Mouse (Mus musculus) hematopoietic stem cell, adult 5-6 weeks (primary cell): Measurements from ENCODE around the gene Hoxb1. TPM values are rescaled to one million over a fixed set of nuclear protein-coding genes. Genes with fewer than 3 reads are reported as not detected.
A peak's percentile ranks its signal among the peaks of the same experiment; 100 is the strongest.

Source experiments
- ATAC-seq, 2 experiments: fragments of 125-278 bp in 1 of 2; replicated peaks in 1 of 2; 2 replicates each; pipeline ENCODE4 v1.8.0; 2016 to 2017; ENCODE audit warnings: inconsistent platforms in 2 of 2, mild to moderate bottlenecking in 2 of 2, moderate number of reproducible peaks in 2 of 2, low read depth in 1 of 2, moderate TSS enrichment in 1 of 2; ENCODE audit not compliant: low FRiP score in 2 of 2, poor library complexity in 2 of 2, severe bottlenecking in 2 of 2, insufficient read depth in 1 of 2, low TSS enrichment in 1 of 2
- total RNA-seq: library from RNA; stranded (forward); fragments of 172-1452, 232-1000 nt; gene quantifications from 2 replicates; pipeline ENCODE4 v1.2.3, GENCODE M21; 2017

Hoxb1 gene
- total RNA-seq, 1 experiment from 2014 or later: not detected

DNA sequence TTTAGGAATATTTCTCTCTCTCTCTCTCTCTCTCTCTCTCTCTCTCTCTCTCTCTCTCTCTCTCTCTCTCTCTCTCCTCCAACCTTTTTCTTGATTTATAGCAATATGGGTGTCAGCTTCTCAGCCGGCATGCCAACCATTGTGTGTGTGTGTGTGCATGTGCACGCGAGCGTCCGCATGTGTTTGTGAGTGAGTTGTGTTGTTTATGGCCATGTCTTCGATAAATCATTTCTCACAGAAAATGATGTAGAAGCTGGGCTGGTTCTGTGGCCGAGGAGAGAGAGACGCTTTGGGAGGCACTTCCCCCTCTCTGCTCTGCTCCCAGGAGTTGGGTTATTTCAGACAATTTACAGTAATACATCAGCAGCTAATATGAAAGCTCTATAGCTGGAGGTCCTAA lies 36.9 kb upstream of the Hoxb1 start:
- ATAC-seq: no peak

DNA sequence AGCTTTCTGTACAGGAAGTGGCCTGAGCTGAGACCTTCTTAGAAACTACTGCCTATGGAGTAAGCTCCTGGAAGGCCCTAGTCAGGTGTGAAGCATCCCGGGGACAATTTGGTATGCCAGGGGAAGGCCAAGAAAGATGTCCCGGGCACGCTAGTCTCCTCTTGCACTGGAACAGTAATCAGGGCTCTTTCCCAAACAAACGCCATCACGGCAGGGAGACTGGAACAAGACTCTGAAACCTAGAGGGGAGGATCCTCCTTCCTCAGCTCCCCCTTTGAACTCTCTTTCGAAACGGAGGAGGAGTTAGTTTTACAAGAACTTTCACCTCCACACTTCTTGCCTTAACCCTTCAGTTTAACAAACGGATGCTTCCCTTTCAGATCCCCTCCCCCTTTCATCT lies 33.4 kb upstream of the Hoxb1 start:
- no peak for ATAC-seq

DNA sequence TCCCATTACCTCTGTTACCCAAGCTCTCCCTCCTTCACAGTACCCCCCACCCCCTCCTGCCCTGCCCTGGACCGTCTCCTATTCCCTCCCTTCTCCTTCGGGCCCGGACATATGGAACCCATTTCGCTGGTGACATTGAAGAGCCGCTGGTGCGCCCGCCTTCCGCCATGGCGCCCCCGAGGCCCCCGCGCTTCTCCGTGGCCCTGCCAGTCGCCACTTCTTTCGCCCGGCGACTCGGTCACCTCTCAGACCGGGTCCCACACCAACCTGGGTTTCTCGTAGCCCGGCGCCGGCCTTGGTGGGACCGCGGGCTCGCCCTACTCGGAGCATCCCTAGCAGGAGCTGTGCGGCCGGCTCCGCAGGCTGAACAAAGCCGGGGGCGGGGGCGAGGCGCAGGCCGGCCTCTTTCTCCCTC lies 32.9 kb upstream of the Hoxb1 start:
- no peak for ATAC-seq

DNA sequence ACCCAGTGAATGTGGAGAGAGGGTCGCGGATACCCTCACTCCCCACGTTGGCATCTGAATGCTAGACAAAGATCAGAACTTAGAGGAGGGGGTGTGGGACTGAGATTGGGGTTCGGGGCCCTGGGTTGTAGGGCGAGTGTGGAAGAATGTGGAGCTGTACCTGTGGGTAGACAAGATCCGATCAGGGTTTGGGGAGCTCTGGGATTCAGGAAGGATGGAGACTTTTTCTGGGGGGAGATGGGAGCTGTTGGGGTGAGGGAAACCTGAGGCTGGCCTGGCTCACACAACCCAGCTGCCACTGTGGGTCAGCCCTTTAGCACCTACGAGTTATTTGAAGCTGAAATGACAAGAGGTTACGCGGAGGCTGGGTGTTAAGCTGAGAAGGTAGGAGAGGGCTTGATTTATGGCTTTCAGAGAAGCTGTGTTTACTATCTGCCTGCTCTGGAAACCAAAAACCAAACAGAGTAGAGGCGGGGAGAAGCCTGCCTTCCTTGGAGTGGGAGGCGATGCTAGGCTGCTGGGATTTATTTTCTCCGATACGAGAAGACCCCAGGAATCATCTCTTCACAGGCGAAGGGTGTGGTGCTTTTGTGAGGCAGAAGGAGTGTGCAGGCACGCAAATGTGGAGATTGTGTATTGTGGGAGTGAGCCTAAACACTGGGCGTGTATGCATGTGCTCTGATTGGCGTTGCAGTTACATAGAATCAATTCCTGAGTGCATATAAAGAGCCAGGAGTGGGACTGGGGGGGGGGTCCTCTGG lies 32.1 kb upstream of the Hoxb1 start:
- no peak for ATAC-seq

DNA sequence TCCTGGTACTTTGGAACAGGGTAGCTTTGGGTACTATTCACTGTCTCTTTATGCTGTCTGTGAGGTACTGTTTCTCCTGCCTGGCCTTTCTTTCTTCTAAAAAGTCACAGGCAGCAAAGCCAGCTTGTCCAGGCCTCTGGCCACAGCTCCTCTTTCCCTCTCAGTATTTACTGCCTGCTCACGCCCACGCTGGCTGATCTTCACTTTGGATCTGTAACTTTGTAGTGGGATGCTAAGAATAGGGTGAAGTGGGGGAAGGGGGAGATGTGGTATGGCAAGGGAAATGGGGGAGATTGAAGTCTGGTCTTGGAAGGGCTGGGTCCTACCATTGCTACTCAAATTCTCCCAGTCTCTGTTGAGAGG lies 31.6 kb upstream of the Hoxb1 start:
- no peak for ATAC-seq

DNA sequence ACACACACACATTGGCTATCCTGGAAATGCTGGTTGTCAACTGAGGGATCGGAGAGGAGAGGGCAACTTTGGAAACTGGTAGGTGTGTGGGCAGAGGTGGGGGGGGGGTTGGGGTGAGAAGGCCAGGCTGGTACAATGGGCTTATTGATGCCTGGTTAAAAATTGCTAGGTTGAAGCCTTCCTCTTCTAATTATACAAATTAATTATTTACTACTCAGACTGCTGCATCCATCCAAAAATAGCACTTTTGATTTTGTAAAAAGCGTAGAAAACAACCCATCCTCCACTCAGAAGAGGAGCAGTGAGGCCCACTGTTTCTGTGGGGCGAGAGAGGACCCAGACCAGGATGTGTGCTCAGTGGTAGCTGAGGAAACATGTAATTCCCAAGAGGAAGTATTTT lies 30.6 kb upstream of the Hoxb1 start:
- no peak for ATAC-seq

DNA sequence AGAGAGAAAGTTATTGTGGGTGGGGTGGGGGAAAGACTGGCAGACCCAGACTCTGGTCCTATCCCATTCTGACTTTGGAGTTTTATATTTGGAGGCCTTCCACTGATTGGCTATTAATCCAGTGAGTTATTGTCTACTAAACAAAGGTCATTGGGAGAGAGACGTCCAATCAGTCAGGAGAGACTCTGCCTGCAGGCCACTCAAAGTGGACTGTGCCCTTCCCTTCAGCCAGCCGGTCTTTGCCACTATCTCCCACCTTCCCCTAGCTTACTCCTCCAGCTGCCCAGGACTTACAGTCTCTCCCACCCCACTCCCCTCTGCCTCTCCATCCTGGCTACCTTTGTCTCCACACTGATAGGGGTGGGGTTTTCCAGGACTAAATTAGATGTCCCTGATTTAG lies 29.0 kb upstream of the Hoxb1 start:
- ATAC-seq: no peak

DNA sequence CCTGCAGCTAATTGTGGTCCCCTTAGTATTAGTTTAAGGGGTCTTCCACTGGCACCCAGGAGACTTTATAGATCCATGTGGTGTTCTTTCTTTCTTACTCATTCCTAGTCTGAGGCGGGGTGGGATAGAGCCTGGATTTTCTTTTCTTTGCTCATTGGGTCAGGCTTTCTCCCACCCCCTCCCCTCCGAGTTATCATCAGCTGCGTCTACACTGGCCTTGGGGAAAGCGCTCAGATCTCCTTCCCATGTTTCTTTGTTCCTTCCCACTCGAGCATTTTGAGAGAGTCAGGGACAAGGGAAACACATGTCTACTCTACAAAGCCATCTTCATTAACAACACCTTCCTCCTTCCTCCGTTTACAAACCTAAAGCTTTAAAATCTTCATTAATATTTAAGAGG lies 28.5 kb upstream of the Hoxb1 start:
- ATAC-seq: no peak

DNA sequence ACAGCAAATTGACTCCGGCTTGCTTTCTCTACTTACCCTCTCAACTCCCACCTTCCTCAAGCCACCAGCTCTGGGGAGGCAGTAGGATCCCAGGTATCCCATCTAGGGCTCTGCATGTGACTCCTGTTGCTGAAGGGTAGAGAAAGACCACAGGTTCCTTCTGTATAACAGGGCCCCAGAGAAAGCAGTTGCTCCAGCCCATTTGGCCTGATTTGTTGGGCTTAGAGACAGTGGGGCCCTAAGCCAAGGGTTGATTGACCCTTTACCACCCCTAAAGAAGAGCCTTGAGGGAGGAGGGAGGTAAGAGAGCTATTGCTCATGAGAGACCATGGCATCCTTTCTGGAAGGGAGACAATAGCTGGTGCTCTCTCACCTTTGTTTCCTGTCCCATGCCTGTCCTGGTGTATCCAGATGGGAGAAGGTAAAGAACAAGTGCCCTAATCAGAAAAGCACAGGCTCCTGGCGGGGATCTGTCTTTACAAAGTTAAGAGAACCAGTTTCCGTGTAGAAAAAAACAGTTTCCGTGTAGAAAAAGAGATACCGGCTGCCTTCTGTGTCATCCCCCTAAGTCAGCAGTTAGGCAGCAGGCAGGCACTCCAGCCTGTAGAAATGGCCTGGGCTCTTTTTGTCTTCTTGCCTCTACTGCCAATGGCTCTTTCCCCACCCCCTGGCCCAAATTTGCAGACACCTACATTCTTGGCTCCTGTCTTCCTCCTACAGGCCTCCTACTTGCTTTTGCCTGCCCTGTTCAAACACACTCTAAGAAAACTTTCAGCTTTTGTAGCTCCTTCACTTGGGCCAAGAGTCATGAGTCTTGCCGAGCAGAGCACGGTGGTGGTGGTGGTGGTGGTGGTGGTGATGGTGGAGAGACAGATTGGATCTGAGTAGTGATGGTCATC lies 26.3 kb upstream of the Hoxb1 start:
- ATAC-seq: no peak

DNA sequence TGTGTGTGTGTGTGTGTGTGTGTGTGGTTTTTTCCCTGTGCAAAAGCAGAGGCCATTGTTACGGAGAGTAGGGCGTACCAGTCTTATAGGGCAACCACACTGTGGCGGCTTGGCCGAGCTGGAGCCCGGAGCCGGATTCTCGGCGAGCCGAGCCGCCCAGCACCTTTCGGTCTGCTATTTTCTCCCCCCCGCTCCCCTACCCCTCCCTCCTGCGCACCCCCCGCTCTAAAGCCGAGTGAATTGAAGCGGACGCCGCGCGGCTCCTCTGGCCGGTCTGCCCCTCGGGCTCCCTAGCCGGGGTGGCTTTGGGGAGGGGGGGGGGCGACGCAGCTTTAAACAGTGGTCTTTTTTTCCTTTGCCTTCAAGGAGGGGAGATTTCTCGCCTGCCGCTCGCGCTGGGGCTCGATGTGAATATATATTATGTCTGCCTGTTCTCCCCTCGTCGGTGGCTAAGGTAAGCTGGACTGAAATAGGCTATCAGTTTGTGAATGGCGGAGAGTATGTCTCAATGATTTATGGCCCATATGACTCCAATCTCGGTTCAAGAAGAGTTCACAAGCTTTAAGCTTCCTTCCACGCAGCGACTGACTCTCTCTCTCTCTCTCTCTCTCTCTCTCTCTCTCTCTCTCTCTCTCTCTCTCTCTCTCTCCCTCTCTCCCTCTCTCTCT lies 24.7 kb upstream of the Hoxb1 start:
- 0 out of 4 replicates have a peak, but pooled peaks have one; percentile 12 to 29 for ATAC-seq

DNA sequence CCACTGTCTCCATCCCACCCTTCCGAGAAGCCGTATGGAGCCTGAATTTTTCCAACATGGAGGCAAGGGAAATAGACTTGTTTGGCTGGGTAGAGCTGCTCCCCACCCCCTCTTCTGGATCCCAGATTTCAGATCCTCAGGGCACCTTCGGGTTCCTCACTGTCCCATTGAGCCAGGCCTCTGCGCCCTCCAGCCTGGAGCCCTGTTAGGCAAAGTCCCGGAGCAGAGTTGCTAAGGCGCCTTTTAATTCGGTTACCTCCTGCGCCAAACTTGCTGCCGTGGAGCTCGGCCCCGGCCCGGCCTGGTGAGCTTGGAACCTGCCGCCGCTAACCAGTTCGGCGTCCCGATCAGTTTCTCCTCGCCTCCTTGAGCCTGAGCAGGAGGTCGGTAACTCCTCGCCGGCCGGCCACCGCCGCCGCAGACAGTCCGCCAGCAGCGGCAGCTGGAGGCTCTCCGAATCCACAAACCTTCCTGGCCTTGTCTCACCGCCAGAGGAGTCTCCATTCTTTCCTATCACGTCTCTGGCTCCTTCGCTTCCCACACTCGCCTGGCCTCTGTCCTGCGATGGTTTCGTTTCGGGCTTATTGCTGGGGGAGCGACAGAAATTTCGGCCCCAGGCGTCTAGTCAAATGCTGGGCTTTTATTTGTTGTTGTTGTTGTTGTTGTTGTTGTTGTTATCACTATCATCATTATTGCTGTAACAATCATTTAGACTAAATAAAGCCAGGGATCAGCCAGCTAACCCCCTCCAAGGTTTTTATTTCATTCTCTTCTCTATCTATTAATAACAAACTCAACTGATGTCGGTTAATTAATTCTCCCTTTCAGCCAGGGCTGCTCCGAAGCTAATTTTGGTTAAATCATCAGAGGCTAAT lies 23.6 kb upstream of the Hoxb1 start:
- ATAC-seq: no peak

DNA sequence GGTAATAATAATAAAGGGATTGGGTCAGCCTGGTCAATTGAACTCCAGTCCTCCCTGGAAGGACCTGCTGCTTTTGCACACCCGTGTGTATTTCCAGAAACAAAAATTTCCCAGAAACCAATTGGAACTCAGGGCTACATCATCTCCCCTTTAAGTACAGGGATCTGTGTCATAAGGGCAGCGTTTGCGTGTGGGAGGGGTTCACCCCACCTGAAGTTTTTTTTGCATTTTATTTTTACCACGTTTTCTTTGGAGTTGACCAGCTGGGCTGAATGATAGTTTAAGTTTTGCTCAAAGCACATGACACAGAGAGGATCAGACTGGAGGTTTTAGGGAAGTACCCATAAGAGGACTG lies 23.0 kb upstream of the Hoxb1 start:
- no peak for ATAC-seq

DNA sequence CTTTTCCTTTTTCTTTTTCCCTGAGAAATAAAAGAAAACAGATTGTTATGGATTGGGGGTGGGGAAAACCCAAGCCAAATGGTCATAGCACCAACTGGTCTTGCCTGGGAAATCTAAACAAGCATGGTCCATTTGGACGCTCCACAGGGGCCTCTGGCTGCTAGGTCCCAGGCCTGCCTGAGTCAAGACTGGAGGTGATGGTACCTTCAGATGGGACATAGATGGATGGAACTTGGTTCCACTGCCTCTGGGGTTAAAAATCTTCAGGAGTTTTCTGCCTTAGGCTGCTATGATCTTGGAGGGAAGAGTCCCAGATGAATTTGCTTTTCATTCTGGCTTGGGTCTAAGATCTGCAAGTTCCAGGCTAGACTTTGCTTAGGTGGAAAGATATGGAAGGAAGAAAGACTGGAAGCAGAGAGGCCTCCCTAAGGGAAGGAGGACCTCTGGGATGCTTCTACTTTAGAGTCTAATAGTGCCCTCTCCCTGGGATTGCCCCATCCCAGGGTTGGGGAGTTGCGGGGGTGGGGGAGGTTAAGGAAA lies 22.3 kb upstream of the Hoxb1 start:
- no peak for ATAC-seq

DNA sequence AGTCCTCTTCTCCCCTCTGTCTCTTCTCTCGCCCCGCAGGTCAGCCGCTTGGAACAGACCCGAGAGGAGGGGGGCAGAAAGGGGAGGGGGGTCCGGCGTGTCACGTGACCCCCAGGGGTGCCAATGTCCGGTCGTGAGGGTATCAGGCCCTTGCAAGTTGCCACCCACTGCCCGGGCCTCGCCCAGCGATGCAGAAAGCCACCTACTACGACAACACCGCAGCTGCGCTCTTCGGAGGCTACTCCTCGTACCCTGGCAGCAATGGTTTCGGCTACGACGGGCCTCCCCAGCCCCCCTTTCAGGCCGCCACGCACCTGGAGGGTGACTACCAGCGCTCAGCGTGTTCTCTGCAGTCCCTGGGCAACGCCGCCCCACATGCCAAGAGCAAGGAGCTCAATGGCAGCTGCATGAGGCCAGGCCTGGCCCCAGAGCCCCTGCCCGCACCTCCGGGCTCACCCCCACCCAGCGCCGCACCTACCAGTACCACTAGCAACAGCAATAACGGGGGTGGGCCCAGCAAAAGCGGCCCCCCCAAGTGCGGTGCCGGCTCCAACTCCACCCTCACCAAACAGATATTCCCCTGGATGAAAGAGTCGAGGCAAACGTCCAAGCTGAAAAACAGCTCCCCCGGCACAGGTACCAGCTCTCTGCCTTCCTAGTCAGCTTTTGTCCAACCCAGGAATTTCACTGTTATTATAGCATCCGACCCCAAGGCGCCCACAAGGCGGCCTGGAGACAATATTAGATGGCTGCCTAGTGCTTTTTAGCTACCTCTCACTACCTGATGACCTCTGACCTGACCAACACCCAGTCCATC lies 21.3 kb upstream of the Hoxb1 start:
- ATAC-seq: no peak

DNA sequence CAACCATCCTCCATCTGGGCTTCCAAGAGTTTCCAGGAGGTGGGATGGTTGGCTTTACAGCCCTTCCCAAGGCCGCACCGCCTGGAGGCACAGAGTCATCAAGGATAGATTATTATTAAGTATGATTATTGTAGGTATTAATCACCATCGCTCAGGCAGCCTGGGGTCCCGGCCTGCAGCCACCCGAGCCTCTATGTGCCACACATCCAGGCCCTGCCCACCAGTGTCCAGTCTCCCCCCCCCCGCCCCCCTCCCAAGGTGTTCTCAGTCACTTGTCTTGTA lies 20.7 kb upstream of the Hoxb1 start:
- no peak for ATAC-seq

DNA sequence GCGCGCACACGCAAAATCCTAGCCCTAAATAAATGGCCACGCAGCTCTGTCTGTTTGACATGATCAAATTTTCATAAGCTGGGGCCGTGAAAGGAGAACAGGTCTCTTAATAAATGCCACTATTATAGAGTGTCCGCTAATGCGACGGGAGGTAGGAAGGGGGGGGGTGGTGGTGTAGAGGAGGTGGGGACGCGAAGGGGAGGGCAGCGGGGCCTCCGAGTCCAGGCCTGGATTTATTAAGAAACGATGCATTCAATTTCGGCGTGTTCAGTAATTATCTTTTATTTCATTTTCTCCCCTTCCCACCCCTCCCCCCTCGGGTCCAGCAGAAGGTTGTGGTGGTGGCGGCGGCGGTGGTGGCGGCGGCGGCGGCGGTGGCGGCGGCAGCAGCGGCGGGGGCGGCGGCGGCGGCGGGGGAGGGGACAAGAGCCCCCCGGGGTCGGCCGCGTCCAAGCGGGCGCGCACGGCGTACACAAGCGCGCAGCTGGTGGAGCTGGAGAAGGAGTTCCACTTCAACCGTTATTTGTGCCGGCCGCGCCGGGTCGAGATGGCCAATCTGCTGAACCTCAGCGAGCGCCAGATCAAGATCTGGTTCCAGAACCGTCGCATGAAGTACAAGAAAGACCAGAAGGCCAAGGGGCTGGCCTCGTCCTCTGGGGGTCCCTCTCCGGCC lies 20.2 kb upstream of the Hoxb1 start:
- ATAC-seq: no peak
